Mouse (Mus musculus) cerebellum, postnatal 36 days (tissue): ENCODE data around the gene Tmem25.

Source experiments
- DNase-seq, 2 experiments: peaks; one replicate each; pipeline ENCODE4 v3.0.0; 2021 to 2022; ENCODE audit warnings: mixed read lengths in 2 of 2

Tmem25 gene

GRCm38 (mm10) chr9:44799102-44799957 is at the start of gene Tmem25:
TSS of gene Tmem25 (minus strand) at chr9:44799307.
- peak; percentile 91 to 96 for DNase-seq

DNA sequence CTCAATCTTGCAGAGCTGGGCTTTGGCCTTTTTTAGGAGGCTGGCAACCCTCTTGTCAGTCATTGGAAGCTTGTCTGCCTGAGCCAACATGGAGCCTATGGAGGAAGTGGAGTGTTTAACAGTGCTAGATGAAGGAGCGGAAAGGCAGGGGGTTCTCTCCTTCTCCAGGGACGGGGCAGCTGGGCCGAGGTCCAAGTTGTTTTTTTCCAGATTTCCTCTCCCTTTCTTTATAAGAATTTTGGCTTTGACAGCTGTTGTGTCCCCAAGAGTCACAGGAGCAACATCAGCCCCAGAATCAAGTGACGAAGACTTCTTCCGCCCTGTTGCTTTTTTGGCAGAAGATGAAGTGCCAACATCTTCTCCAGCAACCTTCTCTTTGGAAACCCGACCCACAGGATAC is 48.3 kb upstream of the Tmem25 start:
- no peak for DNase-seq

GRCm38 (mm10) chr9:44841241-44841640 is 42.1 kb upstream of the Tmem25 start:
- DNase-seq: peak in 1 of 2 experiments; percentile 50

DNA sequence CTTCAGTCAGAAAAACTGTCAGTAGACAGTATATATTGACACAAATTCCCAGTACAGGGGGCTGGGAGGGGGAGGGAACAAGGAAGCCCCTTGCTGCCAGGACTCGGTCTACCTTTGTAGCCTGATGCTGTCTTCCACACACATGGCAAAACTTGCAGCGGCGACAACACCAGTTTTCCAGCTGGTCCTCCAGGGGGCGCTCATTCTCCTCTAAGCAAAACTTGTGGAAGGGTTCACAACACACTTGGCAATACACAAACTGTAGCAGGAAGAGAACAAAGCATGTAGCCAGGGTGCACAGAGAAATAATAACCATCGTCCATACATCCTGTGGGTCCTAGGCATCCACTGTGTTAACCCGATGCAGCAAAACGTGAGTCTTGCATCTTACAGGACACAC is 37.3 kb upstream of the Tmem25 start:
- DNase-seq: peak; percentile 80

DNA sequence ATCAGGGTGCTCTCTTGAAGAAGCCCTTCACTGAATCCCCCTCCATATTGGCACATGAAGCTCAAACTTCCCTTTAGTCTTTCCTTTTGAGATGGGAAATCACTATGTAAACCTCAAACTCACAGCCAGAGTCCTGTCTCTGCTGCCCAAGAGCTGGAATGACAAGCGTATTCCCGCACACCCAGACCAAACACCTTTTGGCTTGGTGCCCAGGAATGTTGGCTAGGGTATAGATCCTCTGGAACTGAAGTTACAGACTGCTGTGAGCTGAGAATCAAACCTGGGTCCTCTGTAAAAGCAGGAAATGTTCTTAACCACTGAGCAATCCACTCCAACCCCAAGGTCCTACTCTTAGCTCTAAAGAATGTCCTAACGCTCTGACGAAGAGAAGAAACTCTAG is 33.2 kb upstream of the Tmem25 start:
- peak; percentile 31 to 35 for DNase-seq

DNA sequence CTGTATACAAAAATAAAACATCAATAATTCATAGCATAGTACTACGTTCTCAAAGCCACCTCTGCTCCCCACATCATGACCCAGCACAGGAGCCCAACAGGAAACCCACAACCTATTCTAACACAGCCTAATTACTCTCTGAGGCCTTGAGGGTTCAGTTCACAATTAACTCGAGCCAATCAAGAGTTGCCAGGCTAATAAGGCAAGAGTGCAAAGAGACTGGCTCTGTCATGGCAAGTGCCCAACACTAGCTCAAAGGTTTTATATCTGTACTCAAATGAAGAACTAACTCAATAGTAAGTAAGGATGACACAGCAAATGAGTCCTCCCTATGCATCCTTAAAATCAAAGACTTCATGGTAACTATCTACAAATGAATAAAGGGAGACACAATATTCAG is 31.4 kb upstream of the Tmem25 start:
- no peak for DNase-seq

DNA sequence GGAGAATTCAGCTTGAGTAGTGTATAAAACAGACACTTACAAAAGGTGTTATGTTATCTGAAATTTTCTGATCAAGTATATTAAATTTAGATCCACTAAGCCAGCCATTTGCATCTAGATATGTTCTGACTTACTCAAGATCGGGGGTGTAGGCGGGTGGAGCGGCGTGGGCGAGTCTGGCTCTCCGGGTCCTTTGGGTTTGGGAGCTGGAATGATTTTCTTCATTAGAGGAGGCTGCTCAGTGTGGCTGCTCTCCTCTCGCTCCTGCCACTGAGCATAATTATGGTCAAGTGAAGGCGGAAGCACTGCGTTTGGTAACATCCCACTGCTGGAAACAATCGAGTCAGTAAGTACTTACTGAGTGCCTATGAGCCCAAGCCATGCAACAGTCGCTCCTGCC is 29.8 kb upstream of the Tmem25 start:
- no peak for DNase-seq

DNA sequence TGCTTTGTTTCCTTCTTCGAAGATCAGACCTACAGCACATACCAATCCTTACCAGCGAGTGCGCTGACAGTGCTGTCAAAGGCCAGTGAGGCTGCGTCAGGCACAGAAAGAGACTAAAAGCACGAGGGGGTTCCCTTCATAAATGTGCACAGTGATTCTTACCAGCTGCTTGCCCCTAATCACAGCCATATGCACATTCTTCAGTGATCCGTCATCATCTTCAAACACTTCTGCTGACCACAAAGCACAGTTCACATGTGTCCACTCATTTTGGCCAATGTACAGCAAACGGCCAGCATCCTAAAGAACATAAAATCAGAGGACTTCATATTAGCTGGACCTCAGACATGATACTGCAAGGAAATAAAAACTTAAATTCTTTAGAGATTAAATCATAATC is 27.6 kb upstream of the Tmem25 start:
- DNase-seq: no peak

DNA sequence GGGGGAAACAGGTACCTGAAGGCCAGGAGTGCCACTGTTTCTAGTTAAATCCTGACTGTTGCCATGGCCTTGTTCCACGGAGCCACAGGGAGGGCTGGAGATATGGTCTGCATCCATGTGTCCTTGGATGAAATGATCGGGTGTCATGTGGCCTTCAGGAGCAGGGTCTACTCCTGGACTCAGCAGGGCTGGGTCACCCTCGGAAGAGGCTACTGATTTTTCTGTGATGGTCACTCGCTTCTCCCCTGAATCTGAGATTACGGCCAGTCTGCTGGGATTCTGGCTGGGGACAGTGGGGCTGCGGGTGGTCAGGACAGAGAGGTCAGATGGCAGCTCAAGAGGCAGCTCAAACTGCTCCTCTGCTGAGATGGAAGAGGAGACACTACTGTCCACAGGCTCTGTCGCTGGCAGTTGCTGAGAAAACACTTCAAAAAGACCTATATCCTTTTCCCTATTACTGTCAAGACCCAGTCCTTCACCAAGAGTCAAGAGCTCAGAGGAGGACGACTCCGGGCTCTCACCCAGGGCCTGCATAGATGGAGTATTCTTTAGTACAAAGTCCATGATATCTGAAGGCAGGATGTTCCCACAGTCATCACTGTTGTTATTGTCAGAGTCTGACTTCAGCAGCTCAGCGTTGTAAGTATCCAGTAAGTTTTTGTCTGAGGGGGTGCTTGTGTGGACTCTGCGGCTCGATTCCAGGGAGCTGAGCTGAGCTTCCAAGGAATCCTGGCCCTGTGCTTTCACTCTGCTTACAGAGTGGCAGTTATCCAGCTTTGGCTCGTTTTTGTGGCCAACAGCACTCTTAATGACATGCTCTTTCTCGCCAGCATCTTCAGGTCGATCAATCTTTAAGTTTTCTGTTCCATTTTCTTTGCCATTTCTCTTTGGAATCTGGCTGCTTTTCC is 21.1 kb upstream of the Tmem25 start:
- no peak for DNase-seq

DNA sequence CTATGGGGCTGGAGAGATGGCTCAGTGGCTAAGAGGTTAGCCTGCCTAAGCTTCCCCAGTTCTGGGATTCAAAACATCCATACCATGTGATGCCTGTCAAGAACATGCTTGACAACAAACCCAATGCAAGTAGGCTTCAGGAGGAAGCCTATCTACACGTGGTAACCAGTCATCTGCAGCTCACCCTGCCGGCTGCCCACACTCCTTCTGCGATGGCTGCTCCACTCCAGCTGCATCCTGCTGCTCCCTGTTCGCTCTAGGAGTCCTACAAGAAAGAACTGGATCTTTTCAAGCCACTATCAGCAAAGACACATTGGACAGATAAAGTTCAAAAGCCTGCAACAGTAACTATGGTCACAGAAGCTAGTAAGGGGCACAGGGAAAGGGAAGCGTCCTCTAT is 18.4 kb upstream of the Tmem25 start:
- DNase-seq: no peak

DNA sequence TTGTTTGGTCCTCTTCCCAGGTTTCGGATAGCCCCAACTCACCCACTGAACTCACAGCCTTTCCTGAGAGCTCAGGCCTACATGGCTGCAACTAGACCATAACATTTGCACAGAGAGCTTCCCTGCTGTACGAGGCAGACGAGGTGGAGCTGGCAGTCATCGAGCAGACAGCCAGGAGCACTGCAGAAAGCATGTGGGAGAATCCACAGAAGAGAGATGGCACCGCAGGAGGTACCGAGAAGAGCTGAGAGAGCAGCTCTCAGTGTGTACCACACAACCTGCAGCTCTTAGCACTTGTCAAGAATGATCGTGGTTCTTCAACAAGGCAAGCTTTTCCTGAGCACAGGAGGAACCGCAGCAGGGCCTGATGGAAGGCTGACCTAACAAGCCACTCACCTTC is 15.1 kb upstream of the Tmem25 start:
- DNase-seq: no peak

DNA sequence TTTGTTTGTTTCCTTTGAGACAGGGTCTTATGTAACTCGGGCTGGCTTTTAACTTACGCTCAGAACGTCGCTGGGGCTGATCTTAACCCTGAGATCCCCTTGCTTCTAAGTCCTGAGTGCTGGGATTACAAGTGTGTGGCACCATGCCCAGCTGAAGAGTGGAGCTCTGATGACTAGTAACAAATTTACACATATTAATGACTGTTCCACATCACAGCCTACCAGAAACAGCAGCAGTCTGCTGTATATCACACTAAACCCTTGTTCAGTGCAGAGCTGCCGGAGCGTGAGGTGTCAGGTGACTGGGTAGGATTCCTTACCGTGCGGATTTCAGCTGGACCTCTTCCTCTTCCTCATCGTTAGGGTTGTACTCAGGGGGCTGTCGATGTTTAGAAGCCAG is 11.2 kb upstream of the Tmem25 start:
- DNase-seq: no peak

DNA sequence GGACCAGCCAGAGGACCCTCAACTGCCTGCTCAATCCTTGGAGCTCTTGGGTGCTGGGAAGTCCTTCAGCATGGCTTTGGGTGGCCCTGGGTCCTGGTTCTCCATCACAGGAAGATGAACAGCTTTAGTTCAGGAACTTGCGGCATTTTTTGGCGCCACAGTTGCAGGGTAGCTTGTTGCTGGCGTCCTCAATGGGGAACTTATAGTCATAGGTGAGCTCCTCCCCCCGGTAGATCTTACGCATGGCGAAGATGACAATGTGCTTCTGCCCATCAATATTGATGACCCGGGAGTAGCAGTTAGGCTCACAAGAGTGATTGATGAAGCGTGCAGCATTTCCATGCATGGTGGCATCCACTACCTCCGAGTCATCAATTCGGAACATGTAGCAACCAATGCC is 8.7 kb upstream of the Tmem25 start:
- no peak for DNase-seq

DNA sequence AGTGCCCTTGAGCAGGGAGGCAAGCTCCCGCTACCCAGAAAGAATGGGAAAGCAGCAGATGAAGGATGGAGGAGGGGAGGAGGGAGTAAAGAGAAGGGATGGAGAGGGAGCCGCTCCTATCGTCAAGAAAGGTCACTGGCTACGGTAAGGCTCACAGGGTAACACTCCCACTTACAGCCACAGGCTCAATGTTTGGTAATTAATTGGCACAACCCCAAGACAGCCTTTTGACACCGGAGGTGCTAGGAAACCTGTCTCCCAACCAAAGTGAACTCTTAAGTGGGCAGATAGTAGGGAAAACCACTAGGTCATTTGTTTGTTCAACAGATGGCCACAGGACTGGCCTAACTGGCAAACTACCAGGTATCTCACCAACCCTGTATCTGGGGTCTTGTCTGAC is 8.0 kb upstream of the Tmem25 start:
- no peak for DNase-seq

GRCm38 (mm10) chr9:44805536-44805935 is 6.4 kb upstream of the Tmem25 start:
- DNase-seq: no peak

DNA sequence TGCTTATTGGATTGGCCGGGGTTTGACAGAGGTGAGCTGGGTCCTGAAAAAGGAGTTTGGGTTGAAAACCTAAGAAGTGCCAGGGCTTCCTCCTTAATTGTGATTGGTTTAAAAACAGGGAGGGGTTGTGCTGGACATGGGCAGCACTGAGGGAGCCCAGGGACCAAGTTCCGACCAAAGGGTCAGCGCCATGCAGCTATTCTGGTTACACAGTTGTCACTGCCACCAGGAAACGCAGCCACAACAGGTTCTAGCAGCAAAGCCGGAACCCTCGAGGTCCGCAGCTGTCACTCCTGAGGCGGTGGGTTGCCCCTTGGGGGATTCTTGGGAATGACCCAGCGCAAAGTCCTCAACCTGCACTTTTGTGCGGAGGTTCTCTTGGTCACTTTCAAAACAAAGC is 5.6 kb upstream of the Tmem25 start:
- no peak for DNase-seq

GRCm38 (mm10) chr9:44802808-44803450 is 3.8 kb upstream of the Tmem25 start, which contains the start of gene Ttc36:
TSS of gene Ttc36 (minus strand) at chr9:44803072.
- no peak for DNase-seq

DNA sequence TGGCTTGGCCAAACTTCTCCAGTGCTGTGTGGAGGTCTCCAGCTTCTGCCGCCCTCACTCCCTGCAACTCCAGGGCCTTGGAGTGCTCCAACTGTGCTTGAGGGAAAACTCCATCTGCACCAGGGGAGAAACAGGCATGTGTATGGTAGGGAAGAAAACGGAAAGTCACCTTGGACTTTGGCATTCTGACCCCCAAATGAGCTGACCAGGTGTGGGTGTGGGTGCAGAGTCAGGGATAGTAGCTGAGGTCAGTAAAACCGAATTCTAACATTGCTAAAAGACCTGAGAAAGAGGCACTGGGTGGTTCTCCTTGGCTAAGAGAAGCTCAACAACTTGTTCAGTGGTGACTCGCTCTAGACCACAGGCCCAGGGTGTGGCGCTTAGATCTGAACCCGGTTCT is 2.6 kb upstream of the Tmem25 start:
- DNase-seq: no peak

GRCm38 (mm10) chr9:44799958-44800324 is 834 bp upstream of the Tmem25 start:
- no peak for DNase-seq

GRCm38 (mm10) chr9:44798298-44798697 is 809 bp downstream of the Tmem25 start:
- DNase-seq: peak; percentile 24 to 33

DNA sequence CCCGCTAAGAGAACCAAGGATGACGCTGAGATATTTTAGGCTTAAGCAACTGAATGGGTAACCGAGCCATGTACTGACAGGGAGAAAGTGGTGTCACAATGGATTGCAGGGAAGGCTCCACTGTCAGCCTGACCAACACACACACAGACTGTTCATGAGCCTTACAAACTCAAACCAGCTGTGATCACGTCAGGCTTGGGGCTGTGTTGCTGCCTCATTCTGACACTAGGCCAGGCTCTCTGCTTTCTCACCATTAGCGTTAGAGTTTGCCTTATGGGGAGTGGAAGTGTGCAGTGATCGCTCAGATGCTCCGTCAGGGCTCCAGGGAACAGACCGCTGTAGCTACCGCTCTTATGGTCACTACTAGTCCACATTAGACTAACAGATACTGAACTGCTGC is 6.3 kb downstream of the Tmem25 start:
- no peak for DNase-seq

DNA sequence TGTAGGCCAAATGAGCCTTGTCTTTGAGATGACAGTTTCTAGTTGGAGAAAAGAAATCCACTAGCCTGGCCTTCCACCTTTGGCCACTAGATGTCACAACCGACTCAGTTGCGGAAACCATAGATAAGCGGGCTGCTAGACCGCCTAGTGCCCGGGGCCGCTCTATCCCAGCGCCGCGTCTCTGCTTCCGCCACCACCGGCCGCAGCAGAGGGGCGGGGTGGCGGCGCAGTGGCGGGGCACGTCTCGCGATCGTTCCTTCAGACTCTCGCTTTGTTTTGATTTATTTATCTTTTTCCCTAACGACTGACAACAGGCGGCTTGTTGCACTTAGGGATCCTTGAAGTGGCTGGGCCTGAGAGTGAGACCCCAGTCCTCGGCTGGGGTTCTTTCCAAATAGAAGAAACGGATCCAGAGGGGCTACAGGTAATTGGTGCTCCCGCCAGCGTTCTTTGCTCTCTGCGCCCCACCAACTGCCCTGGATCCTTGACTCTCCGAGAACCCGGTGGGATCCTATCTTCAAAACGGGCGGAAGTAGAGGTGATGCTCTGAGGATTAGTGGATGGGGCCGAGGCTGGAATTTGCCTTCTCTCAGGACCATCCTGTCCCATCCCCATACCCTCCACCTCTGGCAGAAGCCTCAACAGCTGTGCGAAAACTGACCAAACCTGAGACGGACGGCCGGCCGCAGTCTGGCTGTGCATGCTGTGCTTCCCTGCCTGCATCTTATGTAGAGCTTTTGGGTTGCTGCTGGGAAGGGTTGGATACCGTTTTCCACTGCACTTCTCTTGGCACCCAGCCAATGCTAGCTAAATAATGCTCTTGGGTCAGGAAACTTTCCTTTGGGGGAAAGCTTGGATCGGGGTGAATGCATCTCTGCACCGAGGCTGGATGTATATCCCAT is 26.1 kb downstream of the Tmem25 start:
- DNase-seq: peak; percentile 93 to 97
